Mouse (Mus musculus): Measurements from ENCODE around the gene Gtpbp6.

DNA sequence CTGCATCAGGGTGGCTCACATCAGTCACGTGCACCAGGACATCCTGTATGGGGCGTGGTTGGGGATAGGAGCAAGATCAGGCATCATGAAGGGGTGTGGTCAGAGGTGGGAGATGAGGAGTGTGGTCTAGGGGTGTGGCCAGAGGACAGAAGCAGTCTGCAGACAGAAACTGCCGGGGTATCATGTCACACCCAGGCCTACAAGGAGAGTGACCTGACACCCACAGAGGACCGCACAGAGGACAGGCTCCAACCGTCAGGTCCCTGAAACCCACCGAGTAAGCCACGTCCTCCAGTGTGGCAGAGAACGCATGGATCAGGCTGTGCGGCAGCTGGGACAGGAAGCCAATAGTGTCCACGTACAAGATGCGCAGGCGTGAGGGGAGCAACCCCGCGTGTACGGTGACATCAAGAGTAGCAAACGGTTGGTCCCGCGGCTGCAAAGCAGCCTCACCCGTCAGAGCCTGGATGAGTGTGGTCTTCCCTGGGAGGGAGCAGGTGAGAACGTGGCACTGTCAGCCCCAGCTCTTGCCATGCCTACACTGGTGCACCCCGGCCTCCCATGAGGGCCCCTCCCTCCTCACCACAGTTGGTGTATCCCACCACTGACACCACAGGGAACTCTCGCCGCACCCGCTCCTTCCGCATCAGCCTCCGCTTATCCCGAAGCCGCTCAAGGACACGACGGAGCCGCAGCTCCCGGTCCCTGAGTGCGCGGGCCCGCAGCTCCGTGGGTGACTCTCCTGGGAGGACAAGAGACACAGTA lies 3.2 kb downstream of the Gtpbp6 start:
- no peak for TF ChIP-seq POLR2A (IDR thresholded peaks at IDR 0.05; ENCODE audit: control insufficient read depth, extremely low read depth, insufficient read depth, low read length, poor library complexity)
- TF ChIP-seq CTCF (IDR thresholded peaks at IDR 0.05; ENCODE audit: borderline replicate concordance, control insufficient read depth, extremely low read depth, insufficient read depth, low read length, poor library complexity): no peak
